Mouse (Mus musculus): ENCODE measurements at regions not wholly inside any gene's neighbourhood (a gene's known extent, or its start where the extent isn't known, plus 50 kb on each side); places are given as distances from the start of the nearest gene placed in this dataset.

GRCm38 (mm10) chr13:54286616-54287015 lies 84.5 kb upstream of the Cplx2 start:
- no peak for TF ChIP-seq CTCF (IDR thresholded peaks at IDR 0.05; ENCODE audit: insufficient read depth, low read length)
- TF ChIP-seq POLR2A (IDR thresholded peaks at IDR 0.05; ENCODE audit: borderline replicate concordance, extremely low read depth, low read depth, low read length) = no peak

Measured in lung, adult 2 months (tissue).